11 mouse cellular contexts compared by ENCODE assay signal in genomic region chr12:85545718-85546117, GRCm38 (mm10). TPM values are rescaled to one million over a fixed set of nuclear protein-coding genes. Genes with fewer than 3 reads are reported as not detected.
DNase-seq lines count a peak whose midpoint lies in the region; ATAC-seq and TF ChIP-seq lines count a peak whose summit lies in the region.
"Had no signal": no experiment of that assay in that cellular context is flagged by ENCODE, and none has a peak within 500 bp of the region (broad histone marks: within the 10 kb centered on the region; RNA-seq: fewer than 3 reads in every experiment).

No protein-coding gene starts in this region.

- no peaks in the 10 kb centered on the region for H3K27me3 ChIP-seq in heart, embryonic 10.5 days (ENCODE audit: insufficient read depth, poor library complexity, severe bottlenecking)
- H3K27me3 ChIP-seq in spleen, adult 2 months (ENCODE audit: control insufficient read depth, insufficient read depth, low read length): no peaks in the 10 kb centered on the region

- H3K4me1 ChIP-seq in heart, embryonic 10.5 days: peaks cover 46% of the 10 kb centered on the region
- H3K4me1 ChIP-seq in spleen, adult 2 months (ENCODE audit: control insufficient read depth, insufficient read depth, insufficient read length): peaks cover 3% of the 10 kb centered on the region; the same call in 1 of the 2 replicates

- H3K9me3 ChIP-seq in heart, embryonic 10.5 days: no peaks in the 10 kb centered on the region

- H3K27ac ChIP-seq in heart, embryonic 10.5 days: peak overlapping the region; percentile 56
- no peak overlapping the region for H3K27ac ChIP-seq in spleen, adult 2 months (ENCODE audit: insufficient read depth, low read length)
- H3K27ac ChIP-seq: layer of hippocampus, adult 2 months had no signal

- H3K36me3 ChIP-seq in heart, embryonic 10.5 days: no peaks in the 10 kb centered on the region
- H3K36me3 ChIP-seq in spleen, adult 2 months (ENCODE audit: control insufficient read depth, insufficient read depth, low read length): no peaks in the 10 kb centered on the region

- TF ChIP-seq CTCF in spleen, adult 2 months (IDR thresholded peaks at IDR 0.05; ENCODE audit: extremely low read depth, insufficient read depth, insufficient read length, insufficient replicate concordance): no peak

- WGBS in heart, embryonic 10.5 days: 28% methylated on average over 10 of the region's 10 CpGs
- WGBS in spleen, adult 2 months: 13% methylated on average over 10 of the region's 10 CpGs

- TF ChIP-seq POLR2A in spleen, adult 2 months (IDR thresholded peaks at IDR 0.05; ENCODE audit: low read depth, low read length): no peak

- DNase-seq in heart, embryonic 10.5 days (ENCODE audit: low spot score): peak; percentile 78
- no peak for DNase-seq in heart, adult 8-10 months (ENCODE audit: low spot score)
- DNase-seq in spleen, adult 2 months (ENCODE audit: low read depth in 1 of 2, low spot score in 2 of 2): peak in 1 of 2 experiments; percentile 21
- DNase-seq in spleen, adult 12 weeks (ENCODE audit: low spot score): no peak
- no peak for DNase-seq in cerebellum, adult 18-20 months
- no peak for DNase-seq in adrenal gland, adult 8-10 months
- no peak for DNase-seq in cerebellum, adult 9-11 months
- DNase-seq: gastrocnemius, postnatal 36 days had no signal

- peak overlapping the region; percentile 29 for H3K4me3 ChIP-seq in heart, embryonic 10.5 days
- peak overlapping the region; percentile 3; the same call in 1 of the 2 replicates for H3K4me3 ChIP-seq in spleen, adult 2 months (ENCODE audit: extremely low read depth, insufficient read depth, insufficient read length)
- H3K4me3 ChIP-seq: layer of hippocampus, adult 2 months had no signal

- ATAC-seq in megakaryocyte progenitor cell, adult 5-6 weeks (replicated peaks; ENCODE audit: poor library complexity): peak; percentile 11; the same call in 1 of the 2 replicates
- ATAC-seq: intestine, postnatal 0 days had no signal

RNA-seq across cellular contexts. Expression of gene Jdp2, which starts 53.1 kb away (rescaled TPM):
- 0.63 and 0.68 TPM in 2 replicates for polyA plus RNA-seq in heart, embryonic 10.5 days (2016; fragmentation: Nextera tagmentation; extraction: Ambion mirVana)
- 1 to 10 TPM; 6.5 to 9.2 (median 7.9) TPM for total RNA-seq in heart, adult 8-10 months (2022)
- polyA plus RNA-seq in spleen, adult 2 months (2012; rRNA removed): 8.2 and 9.6 TPM in 2 replicates
- total RNA-seq in megakaryocyte progenitor cell, adult 5-6 weeks (2015): 12.9 and 18.0 TPM in 2 replicates
- total RNA-seq in megakaryocyte progenitor cell, adult 5-6 weeks (2017): 38.1 and 46.1 TPM in 2 replicates
- total RNA-seq in adrenal gland, adult 8-10 months (2022): 10 to 100 TPM; 13.0 to 20.5 (median 15.2) TPM
